Mouse (Mus musculus): ENCODE measurements around the gene Rsrc1.

Rsrc1 gene

GRCm38 (mm10) chr3:66981101-66981661, at the start of gene Rsrc1:
Rsrc1 (plus strand) TSS chr3:66981390.
- DNase-seq (ENCODE audit: low read depth, low spot score) = peak; percentile 27

GRCm38 (mm10) chr3:66939675-66940074, 41.5 kb upstream of the Rsrc1 start:
- DNase-seq (ENCODE audit: low read depth, low spot score) = no peak

DNA sequence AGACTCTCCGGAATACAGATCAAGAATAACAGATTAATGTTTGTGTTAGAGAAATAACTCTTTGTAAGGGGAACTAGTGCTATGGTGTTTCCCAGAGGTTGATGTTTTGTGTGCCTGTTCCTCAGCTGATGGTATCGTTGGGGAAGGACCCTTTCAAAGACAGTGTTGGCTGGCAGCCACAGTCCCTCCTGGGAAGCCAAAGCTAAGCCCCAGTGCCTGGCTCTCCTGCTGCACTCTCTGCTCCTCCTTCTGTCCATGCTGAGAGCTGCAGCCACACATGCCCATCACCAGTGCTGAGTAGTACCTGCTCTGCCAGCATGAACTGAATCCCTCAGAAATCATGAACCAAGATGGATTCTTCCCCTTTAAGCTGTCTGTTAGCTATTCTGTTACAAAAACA, 26.1 kb upstream of the Rsrc1 start:
- DNase-seq (ENCODE audit: low read depth, low spot score) = peak; percentile 16

DNA sequence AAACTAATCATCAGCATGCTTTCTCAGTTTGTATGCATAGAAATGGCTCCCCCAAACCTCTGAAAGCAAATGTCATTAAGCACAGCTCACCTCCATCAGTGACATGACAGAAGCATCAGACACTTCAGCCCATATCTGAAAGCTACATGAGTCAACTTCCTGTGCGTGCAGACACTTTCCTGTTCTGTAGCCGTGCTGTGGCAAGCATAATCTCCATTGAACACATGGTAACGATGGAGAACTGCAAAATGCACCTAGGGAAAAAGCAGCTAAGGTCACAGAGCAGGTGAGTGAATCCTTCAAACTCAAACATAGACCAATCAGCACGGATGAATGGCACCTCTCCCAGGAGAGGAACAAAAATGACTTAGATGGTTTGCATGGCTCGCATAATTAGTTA, 21.2 kb upstream of the Rsrc1 start:
- DNase-seq (ENCODE audit: low read depth, low spot score) = no peak

DNA sequence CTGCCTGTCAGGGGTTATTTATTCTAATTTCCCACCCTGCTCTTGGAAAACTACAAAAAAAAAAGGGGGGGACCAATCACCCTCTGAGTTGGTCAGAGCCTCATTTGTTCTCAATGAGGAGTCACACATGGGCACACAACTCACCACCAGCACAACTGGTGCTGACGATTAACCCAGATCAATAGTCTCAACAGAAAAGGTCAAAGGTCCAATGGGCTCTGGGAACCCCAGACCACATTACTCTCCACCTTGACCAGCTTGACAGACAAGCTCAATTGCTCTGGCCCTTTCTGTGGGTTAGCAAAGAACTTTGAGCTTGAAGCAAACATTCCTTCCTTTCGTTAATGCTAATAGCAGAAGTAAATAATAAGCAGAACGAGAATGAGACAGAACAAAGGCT, 16.3 kb upstream of the Rsrc1 start:
- DNase-seq (ENCODE audit: low read depth, low spot score) = no peak

- DNase-seq (ENCODE audit: low read depth, low spot score) = no peak
These were observed 13.7 kb upstream of the Rsrc1 start for GRCm38 (mm10) chr3:66967508-66967907.

DNA sequence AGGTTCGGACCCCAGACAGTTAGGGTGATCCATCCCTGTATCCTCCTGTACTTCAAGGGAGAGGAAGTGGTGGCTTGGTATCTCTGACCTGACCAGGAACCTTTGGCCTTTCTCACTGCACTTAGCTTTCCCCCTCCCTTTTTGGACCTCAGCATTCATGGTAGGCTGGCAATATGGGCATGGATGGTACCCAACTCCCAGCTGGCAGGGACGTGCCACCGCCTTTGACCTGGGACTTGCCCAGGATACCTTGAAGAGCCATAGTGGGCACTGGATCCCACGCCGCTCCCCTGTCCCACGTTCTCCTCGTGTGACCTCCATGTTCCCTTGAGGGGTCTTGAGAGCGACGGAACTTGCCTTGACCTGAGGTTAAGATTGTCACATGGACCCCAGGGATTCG, 10.9 kb upstream of the Rsrc1 start:
- no peak for DNase-seq (ENCODE audit: low read depth, low spot score)

- peak; percentile 28 for DNase-seq (ENCODE audit: low read depth, low spot score)
These were observed 10.4 kb upstream of the Rsrc1 start for GRCm38 (mm10) chr3:66970661-66971331.

DNA sequence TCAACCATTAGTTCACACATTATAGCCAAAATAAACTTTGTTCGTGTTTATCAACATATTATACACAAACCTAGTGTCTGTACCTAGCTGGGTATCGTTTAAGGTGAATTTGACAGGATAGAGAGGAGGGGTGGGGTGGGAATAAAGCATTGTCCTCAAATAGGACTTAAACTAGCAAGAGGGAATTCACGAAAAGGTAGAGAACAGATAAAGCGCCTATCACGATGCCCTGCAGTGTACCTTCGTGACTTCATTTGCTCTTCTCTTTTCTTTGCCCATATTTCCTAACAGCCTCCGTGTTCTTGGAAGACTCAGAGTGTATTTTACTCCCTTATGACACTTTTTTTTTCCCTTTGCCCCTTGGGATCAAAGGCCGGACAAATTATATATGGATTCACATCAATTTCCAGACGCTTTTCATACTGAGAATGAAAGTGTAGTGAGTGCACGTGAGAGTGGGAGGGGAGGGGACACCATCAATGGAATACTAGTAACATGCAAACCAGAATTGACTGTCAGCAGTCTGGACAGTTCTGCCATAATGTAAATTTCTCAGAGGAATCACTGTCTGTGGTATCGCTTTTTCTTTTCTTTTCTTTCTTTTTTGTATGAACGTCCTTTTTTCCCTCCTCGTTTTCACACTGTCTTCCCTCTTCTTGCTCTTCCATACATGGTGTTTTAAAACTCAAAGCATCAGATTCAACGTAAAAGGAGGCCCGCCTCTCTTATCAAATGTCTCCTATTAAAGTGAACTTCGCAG, 8.8 kb upstream of the Rsrc1 start:
- no peak for DNase-seq (ENCODE audit: low read depth, low spot score)

- peak; percentile 78 for DNase-seq (ENCODE audit: low read depth, low spot score)
These were observed 7.7 kb upstream of the Rsrc1 start for GRCm38 (mm10) chr3:66973391-66973943.

DNA sequence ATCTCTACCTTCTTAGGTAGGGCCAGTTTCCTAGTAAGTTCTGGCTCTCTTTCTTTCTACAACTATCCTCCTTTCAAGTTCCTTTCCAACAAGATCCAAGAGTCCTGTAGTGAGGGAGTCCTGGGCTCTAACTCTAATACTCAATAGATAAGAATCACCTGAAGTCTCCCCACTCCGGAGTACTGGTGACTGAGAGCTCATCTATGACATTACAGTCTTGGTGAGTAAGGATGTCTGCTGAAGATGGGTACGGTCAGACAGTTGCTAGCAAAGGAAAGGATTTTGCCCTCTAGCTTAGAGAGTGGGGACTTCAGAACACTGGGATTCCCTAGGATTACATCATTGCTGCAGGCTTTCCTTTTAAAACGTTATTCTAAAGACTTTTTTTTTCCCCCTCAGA, 6.7 kb upstream of the Rsrc1 start:
- no peak for DNase-seq (ENCODE audit: low read depth, low spot score)

DNA sequence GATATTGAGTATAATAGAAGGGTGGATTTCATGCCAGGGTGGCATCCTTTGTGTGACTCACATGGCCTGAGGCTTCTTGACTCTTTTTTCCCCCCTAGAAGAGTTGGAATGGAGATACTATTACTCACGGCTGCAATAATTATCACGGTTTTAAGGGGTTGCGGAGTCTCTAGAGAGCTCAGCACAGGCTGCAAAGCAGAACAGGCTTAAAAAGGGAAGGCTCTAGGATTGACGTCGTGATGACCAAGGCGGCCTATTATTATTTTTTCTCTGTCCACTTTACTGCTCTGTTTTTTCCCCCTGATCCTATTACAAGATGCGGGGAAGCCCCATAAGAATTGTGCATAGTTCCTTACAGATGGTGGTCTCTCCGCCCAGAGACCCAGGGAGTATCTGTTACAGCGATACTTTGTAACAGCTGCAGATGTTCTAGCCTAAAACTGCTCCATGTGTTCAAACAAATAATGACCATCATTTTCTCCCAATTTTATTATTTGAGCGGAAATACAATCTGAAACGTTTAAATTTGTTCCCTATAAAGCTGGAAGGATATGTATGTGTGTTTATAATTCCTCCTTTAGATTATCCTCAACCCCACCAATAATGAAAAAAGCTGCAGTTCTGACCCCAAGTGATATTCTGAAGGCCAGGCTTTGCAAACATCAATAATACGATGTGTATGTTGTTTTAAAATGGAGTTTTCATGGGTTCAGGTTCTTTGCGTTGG, 4.1 kb upstream of the Rsrc1 start:
- DNase-seq (ENCODE audit: low read depth, low spot score) = no peak

DNA sequence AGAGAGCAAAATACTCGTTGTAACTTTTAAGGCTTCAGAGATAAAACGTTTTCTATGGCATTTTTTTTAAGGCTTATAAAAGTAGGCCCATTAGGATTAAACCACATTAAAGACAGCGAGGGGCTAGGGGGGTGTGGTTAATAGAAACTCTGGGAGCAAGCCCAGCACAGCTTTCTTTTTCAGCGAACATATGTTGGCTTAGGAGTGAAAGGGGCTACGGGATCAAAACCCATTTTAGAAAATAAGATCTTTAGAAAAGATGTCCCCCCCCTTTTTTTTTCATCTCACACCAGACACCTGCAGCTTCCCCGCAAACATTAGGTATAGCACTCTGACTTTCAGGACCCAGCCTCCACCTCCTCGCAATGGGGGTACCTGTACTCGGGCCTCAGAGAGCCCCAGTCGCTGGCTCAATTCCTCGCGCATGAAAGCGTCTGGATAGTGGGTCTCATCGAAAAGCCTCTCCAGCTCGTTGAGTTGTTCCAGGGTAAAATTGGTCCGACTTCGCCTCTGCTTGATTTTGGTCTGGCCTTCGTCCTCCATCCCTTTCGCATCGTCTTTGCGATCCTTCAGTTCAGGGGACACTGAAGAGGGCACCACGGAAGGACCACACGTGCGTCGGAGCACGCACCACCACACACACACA, 3.3 kb upstream of the Rsrc1 start:
- DNase-seq (ENCODE audit: low read depth, low spot score) = peak; percentile 20

- peak; percentile 15 for DNase-seq (ENCODE audit: low read depth, low spot score)
These were observed 2.5 kb upstream of the Rsrc1 start for GRCm38 (mm10) chr3:66978457-66979381.

GRCm38 (mm10) chr3:66979491-66979890, 1.7 kb upstream of the Rsrc1 start:
- no peak for DNase-seq (ENCODE audit: low read depth, low spot score)

DNA sequence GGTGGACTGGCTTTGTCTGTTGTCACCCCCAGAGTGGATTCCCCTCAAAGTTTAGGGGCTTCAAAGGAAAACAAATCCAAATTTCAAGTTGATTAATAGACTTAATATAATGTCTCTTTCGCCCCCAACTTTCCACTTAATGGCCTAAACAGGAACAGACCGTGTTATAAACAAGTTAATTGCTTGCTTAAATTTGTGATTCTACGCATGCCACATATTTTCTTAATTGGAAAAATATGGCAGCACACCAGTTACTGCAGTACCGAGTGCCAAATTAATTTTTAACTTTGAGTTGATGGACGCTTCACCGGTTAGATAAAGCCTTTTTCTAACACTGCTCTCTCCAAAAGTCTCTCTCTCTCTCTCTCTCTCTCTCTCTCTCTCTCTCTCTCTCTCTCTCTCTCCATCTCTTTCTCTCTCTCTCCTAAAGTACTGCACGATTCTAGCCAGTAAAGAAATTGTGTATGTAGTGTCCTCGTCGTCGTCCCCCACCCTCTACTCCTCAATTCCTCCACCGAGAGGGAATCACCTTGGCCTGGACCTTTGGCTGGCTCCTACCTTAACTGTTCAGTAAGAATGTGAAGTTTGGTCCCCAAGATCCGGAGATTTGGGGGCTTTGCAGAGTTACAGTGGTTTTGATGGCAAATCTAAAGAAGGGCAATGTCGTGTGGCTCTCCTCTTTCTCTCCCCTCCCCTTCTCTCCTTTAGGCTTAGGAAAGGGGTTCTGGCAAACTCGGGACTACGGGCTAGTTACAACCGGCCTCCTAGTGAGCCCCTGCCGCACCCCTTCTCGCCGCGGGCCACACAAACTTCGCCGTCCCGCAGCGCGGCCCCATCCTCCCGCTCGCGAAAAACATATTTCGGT, 847 bp upstream of the Rsrc1 start:
- peak; percentile 23 for DNase-seq (ENCODE audit: low read depth, low spot score)

DNA sequence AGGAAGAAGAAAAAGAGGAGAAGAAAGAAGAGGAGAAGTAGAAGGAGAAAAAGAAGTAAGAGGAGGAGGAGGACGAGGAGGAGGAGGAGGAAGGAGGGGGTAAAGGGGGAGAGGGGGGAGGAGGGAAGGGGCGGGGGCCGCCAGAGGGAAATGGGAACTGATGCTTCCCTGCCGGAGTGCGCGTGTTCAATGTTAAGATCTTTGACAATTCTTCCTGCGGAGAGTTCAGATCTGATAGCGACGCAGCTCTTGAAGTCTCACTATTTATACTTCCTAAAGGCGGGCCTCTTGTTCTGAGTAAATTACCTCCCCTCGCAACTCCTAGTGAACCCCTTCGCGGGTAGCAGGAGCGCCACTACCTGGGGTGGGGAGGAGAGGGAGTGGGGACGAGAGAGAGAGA, 516 bp downstream of the Rsrc1 start, which contains the start of gene Shox2:
Gene Shox2, minus strand, starts transcription at position 66 of the 400 bp plus-strand sequence.
- peak; percentile 41 for DNase-seq (ENCODE audit: low read depth, low spot score)

DNA sequence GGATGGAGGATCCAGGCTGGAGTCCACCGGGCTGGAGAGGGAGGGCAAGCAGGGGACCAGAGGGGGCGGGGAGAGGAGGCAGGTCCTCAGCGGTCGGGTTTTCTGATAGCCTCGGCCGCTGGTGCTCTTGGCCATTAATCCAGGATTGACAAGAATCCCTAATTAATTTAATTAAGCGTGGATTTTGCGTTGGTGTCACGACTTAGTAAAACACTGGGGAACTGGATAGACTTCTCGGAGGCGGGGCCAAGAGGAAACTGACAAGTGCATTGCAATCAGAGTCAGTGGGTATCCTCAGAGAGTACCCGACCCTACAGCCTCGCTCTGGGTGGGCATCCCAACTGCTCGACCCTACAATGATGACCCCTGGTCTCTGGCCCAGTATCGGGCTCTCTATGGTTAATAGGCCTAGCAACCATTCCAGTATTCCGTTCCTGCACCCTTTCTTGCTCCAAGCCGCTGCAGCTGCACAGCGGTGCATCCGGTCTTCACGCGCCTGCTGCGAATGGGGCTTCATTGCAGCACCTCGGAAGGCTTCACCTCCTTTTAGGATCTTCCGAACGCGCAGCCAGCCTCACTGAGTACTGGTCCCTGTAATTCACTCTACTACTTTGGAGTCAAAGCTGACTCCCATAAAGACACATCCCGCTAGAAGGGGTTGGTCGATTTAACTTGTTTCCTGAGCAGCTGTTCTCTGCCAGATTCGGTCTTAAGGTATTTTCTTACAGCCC, 1.2 kb downstream of the Rsrc1 start:
- peak; percentile 42 for DNase-seq (ENCODE audit: low read depth, low spot score)

DNA sequence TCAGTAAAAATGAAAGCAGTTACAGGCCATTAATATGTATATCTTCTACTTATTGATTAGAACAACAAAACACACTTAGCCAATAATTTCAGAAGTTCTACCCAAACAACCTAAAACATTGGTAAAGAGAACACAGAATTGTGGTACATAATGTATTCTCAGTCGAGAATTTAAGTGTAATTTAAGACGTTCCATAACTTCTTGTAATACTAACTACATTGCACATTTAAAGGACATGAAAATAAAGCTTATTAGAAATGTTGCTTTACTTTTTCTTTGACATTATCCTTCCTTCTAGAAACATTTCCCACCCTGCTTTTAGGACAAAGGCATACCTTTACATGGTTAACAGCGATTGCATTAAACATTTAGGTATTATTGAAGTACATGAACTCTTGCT, 2.3 kb downstream of the Rsrc1 start:
- DNase-seq (ENCODE audit: low read depth, low spot score) = no peak

All from ES-CJ7 (cell line).